Mouse (Mus musculus) cerebellum, adult 2 months (tissue): ENCODE measurements at regions not wholly inside any gene's neighbourhood (a gene's known extent, or its start where the extent isn't known, plus 50 kb on each side); places are given as distances from the start of the nearest gene placed in this dataset.

Experiments used
- CTCF ChIP-seq: fragments of 200-500 bp; IDR thresholded peaks from 2 replicates; pipeline ENCODE4 v1.5.1; 2011; ENCODE audit warnings: low read depth, mild to moderate bottlenecking, control low read depth, low read length, moderate library complexity, borderline replicate concordance; ENCODE audit not compliant: insufficient read depth
- POLR2A ChIP-seq: fragments of 200-500 bp; IDR thresholded peaks from 2 replicates; pipeline ENCODE4 v1.6.1; 2011; ENCODE audit warnings: low read length, control low read depth, borderline replicate concordance; ENCODE audit not compliant: insufficient read depth

GRCm38 (mm10) chr15:69253698-69254097, 2753.0 kb upstream of the Lrrc6 start:
- TF ChIP-seq CTCF, result no peak
- no peak for TF ChIP-seq POLR2A
